Mouse (Mus musculus): Measurements from ENCODE around the gene Bcl2l11.

- no peak for TF ChIP-seq GATA1 (IDR thresholded peaks at IDR 0.05; ENCODE audit: borderline replicate concordance, low read length)
- no peak for TF ChIP-seq FLI1 (IDR thresholded peaks at IDR 0.05; ENCODE audit: low read length)
These were observed 46.5 kb upstream of the Bcl2l11 start for GRCm38 (mm10) chr2:128079316-128079715.
